ENCODE assay signal across 7 mouse cellular contexts in the genomic region with DNA sequence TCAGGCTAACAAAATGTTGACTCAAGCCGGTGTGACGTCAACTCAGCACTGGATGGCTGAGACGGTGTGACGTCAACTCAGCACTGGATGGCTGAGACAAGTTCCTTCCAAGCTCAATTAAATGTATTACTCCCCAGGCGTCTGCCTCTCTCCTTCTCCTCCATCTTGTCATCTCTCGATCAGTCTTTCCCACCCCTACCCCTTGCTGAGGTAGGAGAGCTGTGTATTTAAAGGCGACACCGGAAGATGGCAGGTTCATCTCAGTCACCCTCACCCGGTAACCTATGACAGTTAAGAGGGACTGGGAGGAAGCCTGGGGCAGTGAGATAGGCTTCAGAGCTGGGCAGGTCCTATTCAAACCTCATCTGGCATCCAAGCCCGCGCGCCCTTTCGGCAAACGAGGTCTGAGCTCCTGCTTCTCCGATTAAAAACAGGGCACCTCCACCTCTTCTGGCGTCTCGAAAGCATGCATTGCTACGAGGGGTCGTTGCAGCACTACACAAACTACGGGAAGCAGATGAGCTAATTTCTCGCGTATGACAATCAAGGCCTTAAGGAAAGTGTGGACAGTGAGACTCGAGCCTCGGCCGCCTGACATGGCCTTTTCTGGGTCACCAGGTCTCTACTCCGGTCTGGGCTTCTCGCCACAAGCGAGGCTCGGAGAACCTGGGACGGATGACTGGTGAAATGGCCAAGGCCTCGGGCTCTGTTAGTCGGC. TPM values are rescaled to one million over a fixed set of nuclear protein-coding genes. Genes with fewer than 3 reads are reported as not detected.
DNase-seq lines count a peak whose midpoint lies in the region; ATAC-seq lines count a peak whose summit lies in the region.

No protein-coding gene starts in this region.

- H3K9ac ChIP-seq in liver, embryonic 16.5 days (ENCODE audit: low read depth, low read length) = peak overlapping the region; percentile 91

- DNase-seq in 3T3-L1 (ENCODE audit: low read depth, low spot score) = peak; percentile 49
- peak; percentile 71 to 72 for DNase-seq in B cell, adult 2 months
- peak; percentile 79 for DNase-seq in embryo, embryonic 10 days (ENCODE audit: low spot score)
- peak; percentile 72 for DNase-seq in spleen, adult 12 weeks (ENCODE audit: low spot score)
- DNase-seq in adrenal gland, postnatal 36 days = no peak

- peak overlapping the region; percentile 77 for H3K4me2 ChIP-seq in liver, embryonic 16.5 days (ENCODE audit: low read depth, low read length)

- H3K4me1 ChIP-seq in liver, embryonic 16.5 days (ENCODE audit: control insufficient read depth, low read depth, low read length) = peaks cover 36% of the 10 kb centered on the region

- H3K9me3 ChIP-seq in liver, embryonic 16.5 days (replicated peaks; ENCODE audit: control insufficient read depth, low read length) = no peaks in the 10 kb centered on the region

- H3K4me3 ChIP-seq in liver, embryonic 16.5 days (ENCODE audit: low read depth, low read length) = peak overlapping the region; percentile 85

- H3K36me3 ChIP-seq in liver, embryonic 16.5 days (ENCODE audit: control insufficient read depth, insufficient read depth) = no peaks in the 10 kb centered on the region

- no peaks in the 10 kb centered on the region for H3K27me3 ChIP-seq in liver, embryonic 16.5 days (ENCODE audit: control insufficient read depth, insufficient read depth, low read depth, low read length)

- peak overlapping the region; percentile 98 for H3K27ac ChIP-seq in liver, embryonic 16.5 days (ENCODE audit: low read length)

- under 1% methylated on average over 32 of the region's 32 CpGs for WGBS in liver, embryonic 16.5 days (ENCODE audit: insufficient replicate concordance)

- peak; percentile 19 to 40; a peak in 2 of 4 replicates for ATAC-seq in hematopoietic stem cell, adult 5-6 weeks (replicated peaks in 1 of 2; ENCODE audit: insufficient read depth in 1 of 2, low FRiP score in 2 of 2, low TSS enrichment in 1 of 2, low read depth in 1 of 2, poor library complexity in 2 of 2, severe bottlenecking in 2 of 2)
- peak; percentile 77 for ATAC-seq in liver, embryonic 16.5 days (ENCODE audit: low read depth)

RNA-seq across cellular contexts. Expression of a gene that starts 0.5 kb away (rescaled TPM):
- total RNA-seq in hematopoietic stem cell, adult 5-6 weeks (2017) = 37.0 and 37.3 TPM in 2 replicates
- polyA plus RNA-seq in liver, embryonic 16.5 days (2015; fragmentation: Nextera tagmentation; extraction: Ambion mirVana) = 24.2 and 25.9 TPM in 2 replicates
- total RNA-seq in adrenal gland, postnatal 36 days (2021) = 1 to 10 TPM; 3.4 to 3.9 TPM

Comparison
In these comparisons a context has a peak if more than half of its experiments do, and no peak if none do; other contexts are left out.
1. DNase-seq: peak in 3T3-L1 (single experiment), B cell, adult 2 months (2 of 2), embryo, embryonic 10 days (single experiment) and spleen, adult 12 weeks (single experiment); none in adrenal gland, postnatal 36 days (0 of 2).